Mouse (Mus musculus) v-Abl transformed pro-B cells (cell line): Measurements from ENCODE around the gene Gm8764.
"Not testable (repeated sequence)": the region's sequence is repeated elsewhere in the genome, so short reads cannot be mapped to it uniquely, and the experiment has no call there.

Experiments used
- in situ Hi-C, 2 experiments: fragments of 400-800 bp; cut with MboI; formaldehyde crosslinking; loops; one replicate each; pipeline ENCODE4 v1.15.1; 2025; ENCODE audit not compliant: unreplicated experiment in 2 of 2

The Gm8764 gene

DNA sequence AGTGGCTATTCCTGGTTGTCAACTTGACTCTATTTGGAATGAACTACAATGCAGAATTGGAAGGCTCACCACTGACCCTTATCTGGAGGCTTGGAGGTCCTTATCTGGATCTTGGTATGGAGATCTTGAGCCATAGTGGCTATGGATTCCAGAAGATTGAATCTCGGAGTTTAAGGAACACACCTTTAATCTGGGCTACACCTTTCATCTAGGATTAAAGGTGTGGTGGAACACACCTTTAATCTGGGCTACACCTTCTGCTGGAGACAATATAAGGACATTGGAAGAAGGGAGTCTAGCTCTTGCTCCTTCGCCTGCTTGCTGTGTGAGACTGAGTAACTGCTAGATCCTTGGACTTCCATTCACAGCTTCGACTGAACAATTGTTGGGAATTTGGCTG lies at the start of gene Gm8764:
Gene Gm8764 (plus strand): TSS at position 301 of the 400 bp plus-strand sequence.
- in situ Hi-C loops: not testable (repeated sequence)

DNA sequence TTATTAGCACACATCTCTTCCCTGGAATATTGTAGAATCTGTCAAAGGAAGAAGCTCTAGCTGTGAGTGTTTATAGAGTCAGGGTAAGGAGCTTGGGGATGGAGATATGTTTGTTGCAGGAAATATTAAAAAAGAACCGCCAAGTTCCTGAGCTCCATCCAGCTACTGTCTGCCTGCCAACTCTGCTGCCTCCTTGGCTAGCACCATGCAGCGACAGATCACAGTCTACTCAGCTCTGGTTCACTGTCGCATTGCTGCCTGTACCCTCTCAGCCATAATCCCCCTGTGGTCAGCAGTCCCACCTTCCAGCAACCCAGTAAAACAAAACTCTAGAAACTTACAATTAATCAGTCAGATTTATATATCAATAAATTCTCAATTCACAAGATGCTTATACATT lies 49.8 kb upstream of the Gm8764 start:
- in situ Hi-C loops: no loop called here

- in situ Hi-C loops: no loop called here
Measured at GRCm38 (mm10) chr10:104118312-104118711, 41.5 kb upstream of the Gm8764 start.

- in situ Hi-C loops: not testable (repeated sequence)
Measured at GRCm38 (mm10) chr10:104142687-104143086, 17.1 kb upstream of the Gm8764 start, which contains the start of gene Gm21293. Gene Gm21293 (plus strand): TSS chr10:104142987.

DNA sequence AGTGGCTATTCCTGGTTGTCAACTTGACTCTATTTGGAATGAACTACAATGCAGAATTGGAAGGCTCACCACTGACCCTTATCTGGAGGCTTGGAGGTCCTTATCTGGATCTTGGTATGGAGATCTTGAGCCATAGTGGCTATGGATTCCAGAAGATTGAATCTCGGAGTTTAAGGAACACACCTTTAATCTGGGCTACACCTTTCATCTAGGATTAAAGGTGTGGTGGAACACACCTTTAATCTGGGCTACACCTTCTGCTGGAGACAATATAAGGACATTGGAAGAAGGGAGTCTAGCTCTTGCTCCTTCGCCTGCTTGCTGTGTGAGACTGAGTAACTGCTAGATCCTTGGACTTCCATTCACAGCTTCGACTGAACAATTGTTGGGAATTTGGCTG lies 8.6 kb upstream of the Gm8764 start, which contains the start of gene Gm6763:
Gene Gm6763 (plus strand): TSS at position 301 of the 400 bp plus-strand sequence.
- in situ Hi-C loops: not testable (repeated sequence)

GRCm38 (mm10) chr10:104168215-104168614 lies 8.4 kb downstream of the Gm8764 start, which contains the start of gene Gm21304:
Gene Gm21304 (plus strand): TSS chr10:104168515.
- in situ Hi-C loops: not testable (repeated sequence)

GRCm38 (mm10) chr10:104176724-104177123 lies 16.9 kb downstream of the Gm8764 start, which contains the start of gene Gm21312:
Gene Gm21312 (plus strand): TSS chr10:104177024.
- in situ Hi-C loops: not testable (repeated sequence)

DNA sequence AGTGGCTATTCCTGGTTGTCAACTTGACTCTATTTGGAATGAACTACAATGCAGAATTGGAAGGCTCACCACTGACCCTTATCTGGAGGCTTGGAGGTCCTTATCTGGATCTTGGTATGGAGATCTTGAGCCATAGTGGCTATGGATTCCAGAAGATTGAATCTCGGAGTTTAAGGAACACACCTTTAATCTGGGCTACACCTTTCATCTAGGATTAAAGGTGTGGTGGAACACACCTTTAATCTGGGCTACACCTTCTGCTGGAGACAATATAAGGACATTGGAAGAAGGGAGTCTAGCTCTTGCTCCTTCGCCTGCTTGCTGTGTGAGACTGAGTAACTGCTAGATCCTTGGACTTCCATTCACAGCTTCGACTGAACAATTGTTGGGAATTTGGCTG lies 25.4 kb downstream of the Gm8764 start, which contains the start of gene Gm20765:
Gene Gm20765 (plus strand): TSS at position 301 of the 400 bp plus-strand sequence.
- in situ Hi-C loops: not testable (repeated sequence)

- in situ Hi-C loops: not testable (repeated sequence)
Measured at GRCm38 (mm10) chr10:104193742-104194141, 33.9 kb downstream of the Gm8764 start, which contains the start of gene Gm4340. Gene Gm4340 (plus strand): TSS chr10:104194042.

DNA sequence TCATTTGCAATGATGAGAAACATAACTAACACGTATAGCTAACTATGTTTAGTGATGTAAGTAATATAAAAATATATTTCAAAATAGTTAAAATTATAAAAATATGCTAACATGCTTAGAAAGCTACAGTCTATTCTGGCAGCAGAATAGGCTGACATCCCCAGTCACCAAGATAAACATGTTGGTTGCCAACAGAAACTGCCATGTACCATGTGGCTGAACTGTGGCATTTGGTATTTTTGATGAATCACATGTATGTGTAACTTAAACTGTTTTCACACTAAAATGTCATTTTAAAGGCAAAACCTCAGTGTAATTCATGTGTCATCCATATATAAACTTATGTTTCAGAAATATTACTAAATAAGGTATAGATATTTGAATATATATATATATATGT lies 49.8 kb downstream of the Gm8764 start:
- in situ Hi-C loops: no loop called here

- in situ Hi-C loops: no loop called here
Measured at GRCm38 (mm10) chr10:104210268-104210990, 50.6 kb downstream of the Gm8764 start.
